Mouse (Mus musculus) lung, adult 2 months (tissue): ENCODE measurements around the gene Msh2.

ENCODE experiments used
- CTCF ChIP-seq: fragments of 200-500 bp; IDR thresholded peaks from 2 replicates; pipeline ENCODE4 v1.5.1; 2011; ENCODE audit warnings: mild to moderate bottlenecking, low read length, control low read depth; ENCODE audit not compliant: insufficient read depth
- POLR2A ChIP-seq: fragments of 200-500 bp; IDR thresholded peaks from 2 replicates; pipeline ENCODE4 v1.6.1; 2011; ENCODE audit warnings: low read depth, mild to moderate bottlenecking, control low read depth, low read length, borderline replicate concordance; ENCODE audit errors: extremely low read depth

DNA sequence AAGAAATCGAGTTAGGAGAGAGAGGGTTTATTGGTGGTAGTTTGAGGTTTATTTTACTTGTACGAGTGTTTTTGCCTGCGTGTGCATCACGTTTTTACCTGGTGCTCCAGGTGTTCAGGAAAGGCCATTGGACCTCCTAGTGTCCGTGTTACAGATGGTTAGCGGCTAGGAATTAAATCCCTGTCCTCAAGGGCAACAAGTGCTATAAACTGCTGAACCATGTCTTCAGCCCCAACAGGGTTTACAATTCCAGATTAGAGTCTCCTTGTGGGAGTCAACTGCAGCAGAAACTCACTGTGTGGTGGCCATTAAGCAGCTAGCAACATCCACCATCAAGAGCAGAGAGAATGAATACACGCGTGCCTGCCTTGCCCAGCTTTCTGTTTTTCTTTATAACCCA is 29.4 kb upstream of the Msh2 start:
- no peak for TF ChIP-seq CTCF
- TF ChIP-seq POLR2A, result no peak
